Mouse (Mus musculus): ENCODE data around the gene Atf6.

Gene Atf6

DNA sequence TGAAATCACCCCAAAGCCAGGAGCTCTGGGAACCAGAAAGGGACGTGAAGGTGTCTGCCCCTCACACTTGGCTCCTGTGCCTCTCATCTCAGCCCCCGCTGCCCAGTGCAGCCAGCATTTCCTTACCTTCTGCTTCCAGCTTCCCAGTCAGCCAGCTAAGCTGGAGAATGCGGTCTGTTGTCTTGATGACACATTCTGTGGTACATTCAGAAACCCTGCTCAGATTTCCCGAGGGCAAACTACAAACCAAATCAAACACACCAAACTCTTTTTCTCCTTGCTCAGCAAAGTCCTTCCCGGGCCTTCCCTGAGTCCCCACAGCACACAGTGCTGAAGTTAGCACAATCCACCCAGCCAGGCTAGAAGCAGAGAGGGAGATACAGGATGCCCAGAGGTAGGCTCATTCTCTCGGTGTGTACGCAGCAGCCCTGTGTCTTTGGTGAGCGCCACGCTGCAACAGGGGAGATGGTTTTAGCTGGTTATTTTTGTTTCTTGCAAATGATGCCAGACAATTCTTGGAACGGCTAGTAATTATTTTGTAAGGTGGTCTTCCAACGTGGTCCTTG is 202.9 kb downstream of the Atf6 start:
- no peak for DNase-seq (ENCODE audit: low read depth, low spot score)

GRCm38 (mm10) chr1:170659260-170659659 is 208.3 kb downstream of the Atf6 start:
- DNase-seq (ENCODE audit: low read depth, low spot score), result no peak

- DNase-seq (ENCODE audit: low read depth, low spot score), result no peak
These were observed 209.8 kb downstream of the Atf6 start for GRCm38 (mm10) chr1:170657643-170658314.

- no peak for DNase-seq (ENCODE audit: low read depth, low spot score)
These were observed 210.4 kb downstream of the Atf6 start for GRCm38 (mm10) chr1:170657228-170657521.

DNA sequence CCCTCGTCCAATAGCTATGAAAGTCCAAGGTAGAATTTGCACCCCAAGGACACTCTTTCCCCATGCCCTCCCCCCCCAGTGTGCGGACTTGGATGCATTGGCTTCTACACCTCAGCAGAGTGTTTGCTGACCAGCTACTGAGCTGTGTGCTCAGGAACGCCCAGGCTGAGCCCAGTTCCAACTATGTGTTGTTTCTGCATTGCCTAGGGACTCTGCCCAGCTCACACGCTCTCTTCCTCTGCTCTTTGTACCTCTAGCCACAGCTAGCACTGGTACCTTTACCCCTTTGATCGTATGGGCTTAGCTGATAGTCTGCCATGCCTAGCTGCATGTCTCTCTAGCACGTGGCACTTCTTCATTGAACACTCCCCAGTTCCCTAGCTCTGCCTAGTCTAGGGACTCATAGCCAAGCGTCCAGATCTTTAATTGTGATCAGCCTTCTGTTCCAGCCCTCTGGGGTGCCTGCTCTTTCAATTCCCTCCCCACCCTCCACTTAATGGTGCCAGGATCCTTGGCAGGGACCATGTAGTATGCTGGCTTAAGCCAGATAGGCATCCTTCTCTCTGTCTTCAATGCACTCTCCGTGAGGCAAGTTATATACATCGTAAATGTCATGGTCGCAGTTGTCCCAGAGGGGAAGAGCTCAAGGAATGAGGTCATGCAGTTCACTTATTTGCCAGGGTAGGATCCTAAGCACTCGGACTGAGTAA is 210.9 kb downstream of the Atf6 start:
- DNase-seq (ENCODE audit: low read depth, low spot score), result no peak

GRCm38 (mm10) chr1:170655280-170655917 is 212.2 kb downstream of the Atf6 start:
- no peak for DNase-seq (ENCODE audit: low read depth, low spot score)
